Mouse (Mus musculus): ENCODE measurements at regions not wholly inside any gene's neighbourhood (a gene's known extent, or its start where the extent isn't known, plus 50 kb on each side); places are given as distances from the start of the nearest gene placed in this dataset.
A peak's percentile ranks its signal among the peaks of the same experiment; 100 is the strongest.

DNA sequence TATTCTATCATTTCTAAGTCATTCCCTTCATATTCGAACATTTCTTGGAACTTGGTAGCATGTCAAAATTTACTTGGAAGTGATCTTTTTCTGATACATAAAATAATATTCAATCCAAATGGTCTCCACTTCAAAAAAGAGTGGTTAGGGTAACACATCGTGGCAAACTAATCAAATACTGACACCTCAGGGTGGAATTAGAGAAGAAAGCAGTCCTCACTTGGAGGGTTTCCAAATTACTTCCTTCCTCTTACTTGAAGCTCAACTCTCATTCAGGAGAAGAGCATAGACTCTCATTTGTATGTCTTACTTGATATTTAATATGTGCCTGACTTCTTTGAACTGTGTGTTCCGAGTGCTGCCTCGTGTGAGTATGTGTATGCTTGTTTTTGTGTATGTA lies 220.3 kb downstream of the Mex3b start:
- WGBS (ENCODE audit: insufficient replicate concordance), result 51% methylated on average over 4 of the region's 4 CpGs
- Histone ChIP-seq H3K27ac (ENCODE audit: low read depth) (no peak overlapping the region), H3K4me3 (ENCODE audit: low read depth, low read length) (no peak overlapping the region), H3K27me3 (ENCODE audit: insufficient read depth, low read length) (no peaks in the 10 kb centered on the region), H3K4me1 (ENCODE audit: insufficient read depth) (no peaks in the 10 kb centered on the region), H3K36me3 (replicated peaks; ENCODE audit: insufficient read depth, low read length) (no peaks in the 10 kb centered on the region), H3K4me2 (ENCODE audit: low read depth, low read length) (no peak overlapping the region), H3K9ac (replicated peaks) (no peak overlapping the region), H3K9me3 (ENCODE audit: low read length) (no peaks in the 10 kb centered on the region)
- no peak for DNase-seq
- TF ChIP-seq EP300 (IDR thresholded peaks at IDR 0.05; ENCODE audit: low read depth) (no peak), CTCF (IDR thresholded peaks at IDR 0.05; ENCODE audit: low read depth) (no peak)
- ATAC-seq, result no peak

DNA sequence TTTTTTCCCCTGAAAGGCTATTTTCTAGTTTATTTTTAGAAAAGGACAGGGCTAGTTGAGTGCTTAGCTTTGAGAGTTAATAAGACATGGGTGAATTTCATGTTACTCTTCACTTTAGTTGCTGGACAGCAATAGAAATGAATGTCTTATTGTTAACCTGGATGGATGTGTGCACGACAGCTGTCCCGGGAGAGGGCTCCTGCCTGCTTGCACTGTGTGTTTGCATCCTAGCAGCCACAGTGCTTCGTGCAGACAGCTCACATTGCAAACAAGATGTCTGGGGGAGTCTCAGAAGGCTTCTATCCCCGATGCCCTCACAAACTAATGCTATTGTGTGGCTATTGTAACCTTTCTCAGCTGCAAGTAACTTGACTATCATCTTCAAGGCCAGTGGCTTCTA lies 221.0 kb downstream of the Mex3b start:
- H3K4me2 ChIP-seq (ENCODE audit: low read depth, low read length), result no peak overlapping the region
- no peaks in the 10 kb centered on the region for H3K9me3 ChIP-seq (ENCODE audit: low read length)
- no peaks in the 10 kb centered on the region for H3K27me3 ChIP-seq (ENCODE audit: insufficient read depth, low read length)
- no peak overlapping the region for H3K9ac ChIP-seq (replicated peaks)
- ATAC-seq (no peak), DNase-seq (no peak)
- 61% methylated on average over 4 of the region's 4 CpGs for WGBS (ENCODE audit: insufficient replicate concordance)
- no peaks in the 10 kb centered on the region for H3K4me1 ChIP-seq (ENCODE audit: insufficient read depth)
- H3K36me3 ChIP-seq (replicated peaks; ENCODE audit: insufficient read depth, low read length), result no peaks in the 10 kb centered on the region
- TF ChIP-seq CTCF (IDR thresholded peaks at IDR 0.05; ENCODE audit: low read depth) (no peak), EP300 (IDR thresholded peaks at IDR 0.05; ENCODE audit: low read depth) (no peak)
- H3K4me3 ChIP-seq (ENCODE audit: low read depth, low read length), result no peak overlapping the region
- no peak overlapping the region for H3K27ac ChIP-seq (ENCODE audit: low read depth)

- no peak for ATAC-seq
- no peaks in the 10 kb centered on the region for H3K9me3 ChIP-seq (ENCODE audit: low read length)
- H3K4me3 ChIP-seq (ENCODE audit: low read depth, low read length), result no peak overlapping the region
- WGBS (ENCODE audit: insufficient replicate concordance), result 53% methylated on average over 8 of the region's 8 CpGs
- no peaks in the 10 kb centered on the region for H3K27me3 ChIP-seq (ENCODE audit: insufficient read depth, low read length)
- H3K27ac ChIP-seq (ENCODE audit: low read depth), result no peak overlapping the region
- peak; percentile 24 for DNase-seq
- TF ChIP-seq CTCF (IDR thresholded peaks at IDR 0.05; ENCODE audit: low read depth), result no peak
- no peak overlapping the region for H3K4me2 ChIP-seq (ENCODE audit: low read depth, low read length)
- H3K4me1 ChIP-seq (ENCODE audit: insufficient read depth), result no peaks in the 10 kb centered on the region
- H3K36me3 ChIP-seq (replicated peaks; ENCODE audit: insufficient read depth, low read length), result no peaks in the 10 kb centered on the region
- no peak overlapping the region for H3K9ac ChIP-seq (replicated peaks)
These were observed 222.3 kb downstream of the Mex3b start for GRCm38 (mm10) chr7:83089330-83089982.

GRCm38 (mm10) chr7:83093923-83094355 lies 226.8 kb downstream of the Mex3b start:
- no peak for DNase-seq
- Histone ChIP-seq H3K27ac (ENCODE audit: low read depth) (no peak overlapping the region), H3K4me1 (ENCODE audit: insufficient read depth) (no peaks in the 10 kb centered on the region), H3K4me3 (ENCODE audit: low read depth, low read length) (no peak overlapping the region), H3K9me3 (ENCODE audit: low read length) (no peaks in the 10 kb centered on the region), H3K36me3 (replicated peaks; ENCODE audit: insufficient read depth, low read length) (no peaks in the 10 kb centered on the region), H3K4me2 (ENCODE audit: low read depth, low read length) (0 out of 2 replicates have a peak overlapping the region, but pooled peaks have one; percentile 4), H3K9ac (replicated peaks) (no peak overlapping the region), H3K27me3 (ENCODE audit: insufficient read depth, low read length) (no peaks in the 10 kb centered on the region)
- ATAC-seq, result no peak
- TF ChIP-seq CTCF (IDR thresholded peaks at IDR 0.05; ENCODE audit: low read depth) (no peak), EP300 (IDR thresholded peaks at IDR 0.05; ENCODE audit: low read depth) (no peak)
- 29% methylated on average over 8 of the region's 8 CpGs for WGBS (ENCODE audit: insufficient replicate concordance)

DNA sequence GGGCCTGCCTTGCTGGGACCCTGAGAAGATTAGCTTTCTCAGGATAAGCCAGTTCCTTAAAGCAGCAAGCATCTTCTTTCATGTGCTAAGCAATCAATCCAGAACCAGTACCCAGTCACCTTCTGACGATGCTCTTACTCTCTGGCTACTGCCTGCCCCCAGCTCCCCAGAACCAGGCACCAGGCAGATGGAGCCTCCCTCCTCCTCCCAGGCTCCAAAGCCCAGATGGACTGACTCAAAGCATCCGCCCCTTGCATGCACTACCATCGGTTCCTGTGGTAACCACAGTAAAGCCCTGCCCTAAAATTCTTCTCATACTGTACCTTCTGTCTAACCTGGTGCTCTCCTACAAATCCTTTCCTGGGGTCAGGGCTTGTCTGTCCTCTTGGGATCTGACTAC lies 227.8 kb downstream of the Mex3b start:
- DNase-seq (no peak), ATAC-seq (no peak)
- H3K27ac ChIP-seq (ENCODE audit: low read depth), result no peak overlapping the region
- H3K9me3 ChIP-seq (ENCODE audit: low read length), result no peaks in the 10 kb centered on the region
- H3K36me3 ChIP-seq (replicated peaks; ENCODE audit: insufficient read depth, low read length), result no peaks in the 10 kb centered on the region
- no peaks in the 10 kb centered on the region for H3K4me1 ChIP-seq (ENCODE audit: insufficient read depth)
- H3K27me3 ChIP-seq (ENCODE audit: insufficient read depth, low read length), result no peaks in the 10 kb centered on the region
- H3K4me3 ChIP-seq (ENCODE audit: low read depth, low read length), result no peak overlapping the region
- no peak for TF ChIP-seq EP300 (IDR thresholded peaks at IDR 0.05; ENCODE audit: low read depth)
- TF ChIP-seq CTCF (IDR thresholded peaks at IDR 0.05; ENCODE audit: low read depth), result no peak
- WGBS (ENCODE audit: insufficient replicate concordance), result 60% methylated on average over 3 of the region's 3 CpGs
- H3K9ac ChIP-seq (replicated peaks), result no peak overlapping the region
- no peak overlapping the region for H3K4me2 ChIP-seq (ENCODE audit: low read depth, low read length)

DNA sequence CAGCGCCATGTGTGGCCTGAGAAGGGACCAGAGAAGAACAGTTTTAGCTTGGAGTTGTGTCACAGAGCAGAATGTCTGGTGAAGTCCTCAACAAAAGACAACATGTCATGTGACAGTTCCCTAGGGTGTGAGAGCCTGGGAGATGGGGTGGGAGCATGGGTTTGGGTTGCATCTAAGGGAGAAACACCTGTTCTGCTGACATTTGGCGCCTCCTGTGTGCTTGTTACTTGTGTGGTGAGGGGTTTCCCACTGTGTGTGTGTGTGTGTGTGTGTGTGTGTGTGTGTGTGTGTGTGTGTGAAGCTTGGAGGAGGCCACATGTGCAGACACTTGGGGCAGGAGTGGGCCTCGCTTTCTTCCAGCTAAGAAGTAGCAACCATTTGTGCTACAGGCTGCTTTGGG lies 228.5 kb downstream of the Mex3b start:
- Histone ChIP-seq H3K9me3 (ENCODE audit: low read length) (no peaks in the 10 kb centered on the region), H3K4me2 (ENCODE audit: low read depth, low read length) (no peak overlapping the region), H3K27me3 (ENCODE audit: insufficient read depth, low read length) (no peaks in the 10 kb centered on the region), H3K4me3 (ENCODE audit: low read depth, low read length) (no peak overlapping the region), H3K36me3 (replicated peaks; ENCODE audit: insufficient read depth, low read length) (no peaks in the 10 kb centered on the region), H3K27ac (ENCODE audit: low read depth) (no peak overlapping the region), H3K4me1 (ENCODE audit: insufficient read depth) (no peaks in the 10 kb centered on the region), H3K9ac (replicated peaks) (no peak overlapping the region)
- no peak for DNase-seq
- no peak for ATAC-seq
- TF ChIP-seq EP300 (IDR thresholded peaks at IDR 0.05; ENCODE audit: low read depth) (no peak), CTCF (IDR thresholded peaks at IDR 0.05; ENCODE audit: low read depth) (no peak)
- 62% methylated on average over 3 of the region's 3 CpGs for WGBS (ENCODE audit: insufficient replicate concordance)

DNA sequence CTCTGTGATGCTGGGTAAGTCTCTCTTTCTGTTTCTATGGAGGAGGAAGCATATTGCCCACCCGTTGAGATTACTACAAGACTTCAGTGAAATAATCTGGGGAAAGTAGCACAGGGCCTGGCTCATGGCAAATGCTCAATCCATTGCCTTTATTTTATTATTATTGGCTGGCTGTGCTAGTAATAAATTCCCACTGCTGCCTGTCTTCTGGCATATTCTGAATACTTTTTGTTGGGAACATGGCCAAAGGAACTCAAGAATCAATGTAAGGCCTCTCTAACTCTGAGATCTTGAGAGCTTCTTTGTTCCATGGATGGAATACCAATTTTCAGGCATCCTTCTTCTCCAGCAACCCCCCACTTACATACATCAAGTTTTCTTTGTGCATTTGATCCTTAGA lies 237.3 kb downstream of the Mex3b start:
- no peaks in the 10 kb centered on the region for H3K36me3 ChIP-seq (replicated peaks; ENCODE audit: insufficient read depth, low read length)
- ATAC-seq (no peak), DNase-seq (no peak)
- H3K4me1 ChIP-seq (ENCODE audit: insufficient read depth), result no peaks in the 10 kb centered on the region
- no peak for TF ChIP-seq CTCF (IDR thresholded peaks at IDR 0.05; ENCODE audit: low read depth)
- TF ChIP-seq EP300 (IDR thresholded peaks at IDR 0.05; ENCODE audit: low read depth), result no peak
- H3K9ac ChIP-seq (replicated peaks), result no peak overlapping the region
- no peaks in the 10 kb centered on the region for H3K27me3 ChIP-seq (ENCODE audit: insufficient read depth, low read length)
- no peaks in the 10 kb centered on the region for H3K9me3 ChIP-seq (ENCODE audit: low read length)
- no peak overlapping the region for H3K4me3 ChIP-seq (ENCODE audit: low read depth, low read length)
- no peak overlapping the region for H3K4me2 ChIP-seq (ENCODE audit: low read depth, low read length)
- WGBS (ENCODE audit: insufficient replicate concordance), result 58% methylated on average over 1 of the region's 1 CpGs
- no peak overlapping the region for H3K27ac ChIP-seq (ENCODE audit: low read depth)
